Comparison of ENCODE assay signal across 9 mouse cellular contexts in the genomic region with DNA sequence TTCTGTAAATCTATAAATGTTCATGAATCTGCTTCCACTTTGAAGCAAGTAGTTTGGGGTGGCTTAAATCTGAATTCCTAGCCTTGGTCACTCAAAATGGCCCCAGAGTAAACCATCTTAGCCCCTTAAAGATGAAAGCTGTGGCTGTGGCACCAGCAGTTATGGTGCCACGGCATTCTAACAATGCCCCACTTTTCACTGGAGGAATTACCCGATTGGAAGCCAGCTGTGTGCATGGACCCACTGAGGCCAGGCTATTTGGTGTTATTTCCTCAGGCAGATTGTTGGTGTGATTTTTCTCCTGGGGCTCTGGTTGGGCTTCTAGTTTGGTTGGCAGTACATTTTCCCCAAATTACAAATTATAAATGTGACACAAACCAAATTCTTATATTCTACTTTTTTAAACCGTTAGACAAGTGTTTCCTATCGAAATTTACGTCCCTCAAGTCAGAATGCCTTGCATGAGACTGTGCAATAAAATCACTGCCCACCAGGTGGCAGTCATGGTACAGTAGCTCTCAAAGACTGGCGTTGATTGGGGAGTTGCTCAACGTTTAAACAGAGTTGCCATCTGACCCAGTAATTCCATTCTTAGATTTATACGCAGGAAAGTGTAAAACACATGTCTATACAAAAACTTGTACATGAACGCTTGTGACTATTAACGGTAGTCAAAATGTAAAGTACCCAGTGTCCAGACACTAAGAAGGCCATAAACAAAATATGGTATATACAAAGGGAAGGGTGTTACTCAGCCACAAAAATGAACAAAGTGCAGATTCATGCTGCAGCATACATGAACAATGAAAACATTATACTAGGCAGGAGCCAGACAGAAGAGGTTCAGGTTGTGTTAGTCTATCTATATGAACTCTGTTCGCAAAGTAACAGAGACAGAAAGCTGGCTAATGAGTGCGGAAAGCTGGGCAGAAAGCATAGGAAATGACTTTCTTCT. TPM values are rescaled to one million over a fixed set of nuclear protein-coding genes. Genes with fewer than 3 reads are reported as not detected.
A peak's percentile ranks its signal among the peaks of the same experiment; 100 is the strongest.
DNase-seq lines count a peak whose midpoint lies in the region; ATAC-seq and TF ChIP-seq lines count a peak whose summit lies in the region.
"Had no signal": no experiment of that assay in that cellular context is flagged by ENCODE, and none has a peak within 500 bp of the region (broad histone marks: within the 10 kb centered on the region; RNA-seq: fewer than 3 reads in every experiment).

No protein-coding gene starts in this region.

- TF ChIP-seq EP300 in stomach, postnatal 0 days (optimal IDR thresholded peaks at IDR 0.05), result no peak

- H3K79me2 ChIP-seq in C2C12 (ENCODE audit: control insufficient read depth, insufficient read depth), result no peaks in the 10 kb centered on the region

- WGBS in liver, embryonic 12.5 days (ENCODE audit: insufficient replicate concordance), result 30% methylated on average over 12 of the region's 12 CpGs
- 24% methylated on average over 12 of the region's 12 CpGs for WGBS in stomach, postnatal 0 days

- peak; percentile 61 for TF ChIP-seq CTCF in C2C12 (IDR thresholded peaks at IDR 0.05; ENCODE audit: control insufficient read depth, insufficient read depth, insufficient read length)
- TF ChIP-seq CTCF in stomach, postnatal 0 days (IDR thresholded peaks at IDR 0.05; ENCODE audit: low read depth), result peak; percentile 99

- H3K4me1 ChIP-seq in liver, embryonic 12.5 days, result peaks cover 23% of the 10 kb centered on the region
- H3K4me1 ChIP-seq in stomach, postnatal 0 days (replicated peaks; ENCODE audit: control insufficient read depth, insufficient read depth), result no peaks in the 10 kb centered on the region

- H3K27ac ChIP-seq in liver, embryonic 12.5 days, result peak overlapping the region; percentile 15; the same call in 1 of the 2 replicates
- no peak overlapping the region for H3K27ac ChIP-seq in stomach, postnatal 0 days (replicated peaks)

- H3ac ChIP-seq in C2C12 (ENCODE audit: control insufficient read depth, insufficient read length, low read depth), result no peak overlapping the region

- no peak overlapping the region for H3K4me3 ChIP-seq in C2C12 (ENCODE audit: insufficient read depth, poor library complexity, severe bottlenecking)
- H3K4me3 ChIP-seq in liver, embryonic 12.5 days, result no peak overlapping the region
- H3K4me3 ChIP-seq in stomach, postnatal 0 days (ENCODE audit: low read depth, low read length), result no peak overlapping the region
- H3K4me3 ChIP-seq: erythroblast, embryonic 14.5 days had no signal

- ATAC-seq in liver, embryonic 12.5 days, result peak; percentile 71
- peak; percentile 35; the same call in 1 of the 2 replicates for ATAC-seq in stomach, postnatal 0 days (ENCODE audit: low FRiP score, low TSS enrichment)

- H3K79me3 ChIP-seq in C2C12 (ENCODE audit: low read depth), result no peaks in the 10 kb centered on the region

- H3K9me3 ChIP-seq in liver, embryonic 12.5 days (replicated peaks), result no peaks in the 10 kb centered on the region; the same call in 1 of the 2 replicates
- H3K9me3 ChIP-seq in stomach, postnatal 0 days (ENCODE audit: control insufficient read depth, low read length), result no peaks in the 10 kb centered on the region

- peak; percentile 73 for DNase-seq in adrenal gland, adult 8-10 months
- DNase-seq in embryo, embryonic 11.5 days (ENCODE audit: low read depth, low spot score), result peak; percentile 82
- peak; percentile 71 to 79 for DNase-seq in gastrocnemius, postnatal 4 days (ENCODE audit: low spot score in 2 of 2)
- peak; percentile 76 to 93 for DNase-seq in kidney, postnatal 25 days
- DNase-seq in neural tube, embryonic 10.5 days (ENCODE audit: extremely low spot score, low spot score), result peak; percentile 86
- peak; percentile 90 for DNase-seq in stomach, postnatal 0 days (ENCODE audit: low spot score)

- H3K9ac ChIP-seq in liver, embryonic 12.5 days, result no peak overlapping the region
- no peak overlapping the region for H3K9ac ChIP-seq in stomach, postnatal 0 days (ENCODE audit: low read length)

- H3K27me3 ChIP-seq in C2C12 (ENCODE audit: control insufficient read depth, insufficient read depth, insufficient read length), result no peaks in the 10 kb centered on the region
- no peaks in the 10 kb centered on the region for H3K27me3 ChIP-seq in liver, embryonic 12.5 days (replicated peaks)
- no peaks in the 10 kb centered on the region for H3K27me3 ChIP-seq in stomach, postnatal 0 days (ENCODE audit: control insufficient read depth, insufficient read depth, low read length)

- no peaks in the 10 kb centered on the region for H3K36me3 ChIP-seq in C2C12 (ENCODE audit: control insufficient read depth, insufficient read depth)
- no peaks in the 10 kb centered on the region for H3K36me3 ChIP-seq in liver, embryonic 12.5 days
- no peaks in the 10 kb centered on the region for H3K36me3 ChIP-seq in stomach, postnatal 0 days (ENCODE audit: control insufficient read depth, insufficient read depth, low read length)

- H3K4me2 ChIP-seq in liver, embryonic 12.5 days, result no peak overlapping the region
- no peak overlapping the region for H3K4me2 ChIP-seq in stomach, postnatal 0 days (replicated peaks; ENCODE audit: low read depth)

TF ChIP-seq in C2C12, 6 proteins besides CTCF, POLR2A, EP300 and RAD21:
- no peak for TF ChIP-seq USF1 (IDR thresholded peaks at IDR 0.05; ENCODE audit: low read depth)
- TF ChIP-seq CEBPB (IDR thresholded peaks at IDR 0.05; ENCODE audit: low read depth), result peak; percentile 60

RNA-seq across cellular contexts. Expression of a gene that starts 40.0 kb away (rescaled TPM):
- polyA plus RNA-seq in C2C12 (2012; fragmentation: generic; extraction: Trizol), result 122 TPM
- total RNA-seq in adrenal gland, adult 8-10 months (2022), result 10 to 100 TPM; 18.1 to 48.1 (median 35.5) TPM
- 10 to 100 TPM; 13.5 to 19.3 TPM for total RNA-seq in gastrocnemius, postnatal 4 days (2021)
- 428 and 436 TPM in 2 replicates for polyA plus RNA-seq in liver, embryonic 12.5 days (2016; fragmentation: Nextera tagmentation; extraction: Ambion mirVana)
- polyA plus RNA-seq in stomach, postnatal 0 days (2015; fragmentation: Nextera tagmentation; extraction: Ambion mirVana), result 132 and 133 TPM in 2 replicates
